Mouse (Mus musculus) neural tube, embryonic 14.5 days (tissue): ENCODE data around the gene Cenpm. TPM values are rescaled to one million over a fixed set of nuclear protein-coding genes. Genes with fewer than 3 reads are reported as not detected.

Experiments
- ATAC-seq: fragments of 200-750 bp; cut with Nextera tagmentation; 2 replicates; pipeline ENCODE4 v1.8.0; 2017; ENCODE audit warnings: low read depth, mild to moderate bottlenecking, moderate TSS enrichment, moderate library complexity
- H3K27ac ChIP-seq: fragments of 300-500 bp; sonication (generic); 2 replicates; pipeline ENCODE4 v1.5.1; 2014; ENCODE audit warnings: low read depth, mild to moderate bottlenecking, control low read depth, low read length, moderate library complexity, mixed read lengths
- H3K27me3 ChIP-seq: fragments of 300-500 bp; sonication (generic); 2 replicates; pipeline ENCODE4 v1.6.1; 2014; ENCODE audit warnings: low read length; ENCODE audit not compliant: control insufficient read depth, insufficient read depth
- H3K36me3 ChIP-seq: fragments of 300-500 bp; sonication (generic); 2 replicates; pipeline ENCODE4 v1.6.1; 2014; ENCODE audit warnings: low read length, mixed read lengths; ENCODE audit not compliant: control insufficient read depth, insufficient read depth
- H3K4me1 ChIP-seq: fragments of 300-500 bp; sonication (generic); 2 replicates; pipeline ENCODE4 v1.6.1; 2014; ENCODE audit warnings: low read length; ENCODE audit not compliant: control insufficient read depth, insufficient read depth
- H3K4me2 ChIP-seq: fragments of 300-500 bp; sonication (generic); 2 replicates; pipeline ENCODE4 v1.6.1; 2014; ENCODE audit warnings: mild to moderate bottlenecking, low read depth, low read length, control low read depth
- H3K4me3 ChIP-seq: fragments of 300-500 bp; sonication (generic); 2 replicates; pipeline ENCODE4 v1.5.1; 2014; ENCODE audit warnings: low read depth, low read length, control low read depth, mixed read lengths
- H3K9ac ChIP-seq: fragments of 300-500 bp; sonication (generic); replicated peaks from 2 replicates; pipeline ENCODE4 v1.6.1; 2014; ENCODE audit warnings: low read depth, mild to moderate bottlenecking, control low read depth, low read length, mixed read lengths
- H3K9me3 ChIP-seq: fragments of 300-500 bp; sonication (generic); 2 replicates; pipeline ENCODE4 v1.6.1; 2016; ENCODE audit warnings: low read length; ENCODE audit not compliant: control insufficient read depth
- WGBS: fragments of 180-500 bp; shearing (Covaris S2); extraction: QIAGEN DNeasy Blood & Tissue Kit; methylation state at CpG from one replicate; pipeline ENCODE4 v1.1.7; 2014; 5-methylcytosine and 5-hydroxymethylcytosine counted together
- polyA plus RNA-seq: library from polyadenylated mRNA; unstranded; fragments of >200 nt; fragmentation: Nextera tagmentation; extraction: Ambion mirVana; gene quantifications from 2 replicates; pipeline ENCODE4 v1.2.1, GENCODE M21; 2014

The Cenpm gene
- polyA plus RNA-seq = 11.2 and 12.0 TPM in 2 replicates

- Histone ChIP-seq H3K27me3 (no peaks in the 10 kb centered on the region), H3K9me3 (no peaks in the 10 kb centered on the region), H3K9ac (peak within 1 kb of the TSS; percentile 39), H3K4me2 (peak within 1 kb of the TSS; percentile 74), H3K27ac (peak within 1 kb of the TSS; percentile 13; the same call in 1 of the 2 replicates), H3K4me3 (peak within 1 kb of the TSS; percentile 66), H3K4me1 (peaks cover 5% of the 10 kb centered on the region; the same call in 1 of the 2 replicates), H3K36me3 (no peaks in the 10 kb centered on the region)
- ATAC-seq = peak; percentile 98
- WGBS = under 1% methylated on average over 65 of the region's 65 CpGs
Observed at GRCm38 (mm10) chr15:82244115-82244804, at the start of gene Cenpm. Gene Cenpm (minus strand): TSS chr15:82244748.

- no peak overlapping the region for H3K4me3 ChIP-seq
- peaks cover 14% of the 10 kb centered on the region for H3K4me1 ChIP-seq
- no peaks in the 10 kb centered on the region for H3K9me3 ChIP-seq
- H3K27ac ChIP-seq = peak overlapping the region; percentile 60
- H3K4me2 ChIP-seq = no peak overlapping the region
- peaks cover 23% of the 10 kb centered on the region for H3K36me3 ChIP-seq
- no peaks in the 10 kb centered on the region for H3K27me3 ChIP-seq
- 40% methylated on average over 8 of the region's 8 CpGs for WGBS
- no peak overlapping the region for H3K9ac ChIP-seq
- peak; percentile 32; the same call in 1 of the 2 replicates for ATAC-seq
Observed at GRCm38 (mm10) chr15:82294059-82294458, 49.5 kb upstream of the Cenpm start.

GRCm38 (mm10) chr15:82293271-82293711 lies 48.7 kb upstream of the Cenpm start:
- no peak overlapping the region for H3K9ac ChIP-seq
- WGBS = 2% methylated on average over 7 of the region's 7 CpGs
- ATAC-seq = peak; percentile 83
- peak overlapping the region; percentile 60 for H3K27ac ChIP-seq
- H3K27me3 ChIP-seq = no peaks in the 10 kb centered on the region
- 0 out of 2 replicates have a peak overlapping the region, but pooled peaks have one; percentile 7 for H3K4me2 ChIP-seq
- H3K4me1 ChIP-seq = peaks cover 14% of the 10 kb centered on the region
- H3K4me3 ChIP-seq = no peak overlapping the region
- H3K9me3 ChIP-seq = no peaks in the 10 kb centered on the region
- peaks cover 31% of the 10 kb centered on the region for H3K36me3 ChIP-seq

GRCm38 (mm10) chr15:82292851-82293250 lies 48.3 kb upstream of the Cenpm start:
- 13% methylated on average over 3 of the region's 5 CpGs for WGBS
- peak; percentile 45 for ATAC-seq
- Histone ChIP-seq H3K9me3 (no peaks in the 10 kb centered on the region), H3K27ac (peak overlapping the region; percentile 60), H3K4me3 (no peak overlapping the region), H3K9ac (no peak overlapping the region), H3K36me3 (peaks cover 33% of the 10 kb centered on the region), H3K27me3 (no peaks in the 10 kb centered on the region), H3K4me1 (peaks cover 14% of the 10 kb centered on the region), H3K4me2 (0 out of 2 replicates have a peak overlapping the region, but pooled peaks have one; percentile 7)

GRCm38 (mm10) chr15:82290252-82290651 lies 45.7 kb upstream of the Cenpm start:
- H3K9me3 ChIP-seq = no peaks in the 10 kb centered on the region
- ATAC-seq = no peak
- no peak overlapping the region for H3K4me2 ChIP-seq
- WGBS = 71% methylated on average over 7 of the region's 7 CpGs
- peaks cover 57% of the 10 kb centered on the region for H3K36me3 ChIP-seq
- H3K9ac ChIP-seq = no peak overlapping the region
- H3K4me1 ChIP-seq = peaks cover 14% of the 10 kb centered on the region
- H3K27ac ChIP-seq = no peak overlapping the region
- no peak overlapping the region for H3K4me3 ChIP-seq
- no peaks in the 10 kb centered on the region for H3K27me3 ChIP-seq

- Histone ChIP-seq H3K36me3 (peaks cover 85% of the 10 kb centered on the region), H3K4me3 (no peak overlapping the region), H3K9me3 (no peaks in the 10 kb centered on the region), H3K4me2 (no peak overlapping the region), H3K4me1 (no peaks in the 10 kb centered on the region), H3K9ac (no peak overlapping the region), H3K27me3 (no peaks in the 10 kb centered on the region), H3K27ac (no peak overlapping the region)
- no peak for ATAC-seq
- 69% methylated on average over 12 of the region's 12 CpGs for WGBS
Observed at GRCm38 (mm10) chr15:82286157-82286556, 41.6 kb upstream of the Cenpm start.

- no peak for ATAC-seq
- 80% methylated on average over 4 of the region's 4 CpGs for whole genome bisulfite sequencing
- no peak overlapping the region for H3K4me2 ChIP-seq
- H3K9me3 ChIP-seq = no peaks in the 10 kb centered on the region
- peaks cover 16% of the 10 kb centered on the region for H3K4me1 ChIP-seq
- no peak overlapping the region for H3K4me3 ChIP-seq
- no peak overlapping the region for H3K27ac ChIP-seq
- no peaks in the 10 kb centered on the region for H3K27me3 ChIP-seq
- no peak overlapping the region for H3K9ac ChIP-seq
- peaks cover 55% of the 10 kb centered on the region for H3K36me3 ChIP-seq
Observed at GRCm38 (mm10) chr15:82280638-82281037, 36.1 kb upstream of the Cenpm start.

GRCm38 (mm10) chr15:82277591-82277990 lies 33.0 kb upstream of the Cenpm start:
- ATAC-seq = no peak
- 59% methylated on average over 5 of the region's 5 CpGs for WGBS
- no peak overlapping the region; the same call in 1 of the 2 replicates for H3K27ac ChIP-seq
- H3K4me3 ChIP-seq = peak overlapping the region; percentile 81; the same call in 1 of the 2 replicates
- peak overlapping the region; percentile 96 for H3K4me2 ChIP-seq
- H3K4me1 ChIP-seq = peaks cover 20% of the 10 kb centered on the region
- H3K27me3 ChIP-seq = no peaks in the 10 kb centered on the region
- no peaks in the 10 kb centered on the region for H3K9me3 ChIP-seq
- 0 out of 2 replicates have a peak overlapping the region, but pooled peaks have one; percentile 28 for H3K9ac ChIP-seq
- H3K36me3 ChIP-seq = peaks cover 26% of the 10 kb centered on the region
